Mouse (Mus musculus) myocyte (in vitro differentiated cells): ENCODE measurements around the gene Tuba3b. TPM values are rescaled to one million over a fixed set of nuclear protein-coding genes. Genes with fewer than 3 reads are reported as not detected.

ENCODE experiments used
- H3K27me3 ChIP-seq: one replicate; pipeline ENCODE4 v1.6.1; 2011; ENCODE audit not compliant: control insufficient read depth, insufficient read depth, insufficient read length
- H3K36me3 ChIP-seq: one replicate; pipeline ENCODE4 v1.6.1; 2011; ENCODE audit not compliant: control insufficient read depth, insufficient read depth
- H3K4me2 ChIP-seq: one replicate; pipeline ENCODE4 v1.6.1; 2011; ENCODE audit warnings: low read depth, control low read depth
- H3K4me3 ChIP-seq: one replicate; pipeline ENCODE4 v1.5.1; 2011; ENCODE audit warnings: mild to moderate bottlenecking, control low read depth, moderate library complexity
- H3K79me2 ChIP-seq: one replicate; pipeline ENCODE4 v1.6.1; 2011; ENCODE audit not compliant: control insufficient read depth, insufficient read depth
- H3ac ChIP-seq: one replicate; pipeline ENCODE4 v1.6.1; 2011; ENCODE audit not compliant: control insufficient read depth, insufficient read length
- CEBPB ChIP-seq: IDR thresholded peaks from 2 replicates; pipeline ENCODE4 v1.6.1; 2011; ENCODE audit warnings: mild to moderate bottlenecking, moderate library complexity; ENCODE audit not compliant: poor library complexity, insufficient read depth, severe bottlenecking
- E2F4 ChIP-seq: IDR thresholded peaks from one replicate; pipeline ENCODE4 v1.6.1; 2011; ENCODE audit warnings: mild to moderate bottlenecking, control low read depth, moderate library complexity; ENCODE audit not compliant: insufficient read depth
- MAX ChIP-seq: IDR thresholded peaks from one replicate; pipeline ENCODE4 v1.6.1; 2011; ENCODE audit warnings: low read depth, mild to moderate bottlenecking, control low read depth
- MYOD1 ChIP-seq, 3 experiments: IDR thresholded peaks; one replicate each; pipeline ENCODE4 v1.6.1; 2011; ENCODE audit warnings: control low read depth in 2 of 3, low read depth in 2 of 3, mild to moderate bottlenecking in 2 of 3, moderate library complexity in 1 of 3; ENCODE audit not compliant: insufficient read length in 2 of 3, control insufficient read depth in 1 of 3
- MYOG ChIP-seq, 3 experiments: IDR thresholded peaks; one replicate each; pipeline ENCODE4 v1.6.1; 2011; ENCODE audit warnings: control low read depth in 2 of 3, low read depth in 2 of 3, mild to moderate bottlenecking in 2 of 3; ENCODE audit not compliant: insufficient read length in 2 of 3, control insufficient read depth in 1 of 3, insufficient read depth in 1 of 3
- POLR2A ChIP-seq: IDR thresholded peaks from one replicate; pipeline ENCODE4 v1.6.1; 2011; ENCODE audit warnings: low read depth, mild to moderate bottlenecking, control low read depth, moderate library complexity; ENCODE audit not compliant: insufficient read length
- POLR2AphosphoS2 ChIP-seq: IDR thresholded peaks from one replicate; pipeline ENCODE4 v1.6.1; 2011; ENCODE audit warnings: low read depth, control low read depth; ENCODE audit not compliant: insufficient read length
- REST ChIP-seq: IDR thresholded peaks from one replicate; pipeline ENCODE4 v1.6.1; 2011; ENCODE audit warnings: mild to moderate bottlenecking, control low read depth, moderate library complexity; ENCODE audit not compliant: insufficient read depth, insufficient read length
- SRF ChIP-seq: IDR thresholded peaks from one replicate; pipeline ENCODE4 v1.6.1; 2011; ENCODE audit warnings: low read depth; ENCODE audit not compliant: control insufficient read depth, insufficient read length
- TCF12 ChIP-seq: IDR thresholded peaks from one replicate; pipeline ENCODE4 v1.6.1; 2011; ENCODE audit warnings: mild to moderate bottlenecking, control low read depth; ENCODE audit not compliant: poor library complexity, insufficient read depth, severe bottlenecking
- TCF3 ChIP-seq: IDR thresholded peaks from one replicate; pipeline ENCODE4 v1.6.1; 2011; ENCODE audit warnings: low read depth, control low read depth; ENCODE audit not compliant: insufficient read length
- USF1 ChIP-seq: IDR thresholded peaks from one replicate; pipeline ENCODE4 v1.6.1; 2011; ENCODE audit warnings: low read depth, mild to moderate bottlenecking, control low read depth, moderate library complexity
- polyA plus RNA-seq: library from polyadenylated mRNA; unstranded; fragments of >200 nt; fragmentation: generic; extraction: Trizol; gene quantifications from one replicate; pipeline ENCODE4 v1.2.1, GENCODE M21; 2012; ENCODE audit warnings: missing spikeins

The Tuba3b gene
- polyA plus RNA-seq, 1 experiment: not detected

DNA sequence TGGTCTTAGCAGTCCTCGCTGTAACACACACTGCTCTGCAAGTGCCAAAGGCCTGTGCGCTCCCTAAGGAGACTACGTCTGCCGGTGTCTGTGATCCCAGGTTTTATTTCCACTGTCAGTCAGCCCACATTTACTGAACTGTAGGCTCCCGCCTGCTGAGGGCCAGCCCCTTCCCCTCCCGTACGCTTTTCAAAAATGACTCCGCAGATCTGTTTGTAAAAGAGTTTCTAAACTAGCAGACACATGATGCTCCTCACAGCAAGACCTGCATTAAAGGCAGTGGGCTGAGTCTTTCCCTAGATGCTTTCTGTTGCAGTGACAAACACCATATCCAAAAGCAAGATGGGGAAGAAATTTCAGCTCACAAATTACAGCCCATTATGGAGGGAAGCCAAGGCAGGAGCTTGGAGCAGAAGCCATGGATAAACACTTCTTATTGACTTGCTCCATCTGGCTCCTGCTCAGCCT, 23.0 kb upstream of the Tuba3b start:
- no peak overlapping the region for H3K4me2 ChIP-seq
- H3K36me3 ChIP-seq: no peaks in the 10 kb centered on the region
- H3K79me2 ChIP-seq: no peaks in the 10 kb centered on the region
- TF ChIP-seq TCF3 (no peak), MAX (no peak), USF1 (no peak), E2F4 (no peak), MYOD1 (IDR thresholded peaks at IDR 0.05; ENCODE audit: control insufficient read depth in 1 of 3, insufficient read length in 2 of 3, low read depth in 2 of 3) (no peak), CEBPB (no peak), SRF (no peak)
- H3K4me3 ChIP-seq: no peak overlapping the region
- H3K27me3 ChIP-seq: no peaks in the 10 kb centered on the region
- no peak overlapping the region for H3ac ChIP-seq

DNA sequence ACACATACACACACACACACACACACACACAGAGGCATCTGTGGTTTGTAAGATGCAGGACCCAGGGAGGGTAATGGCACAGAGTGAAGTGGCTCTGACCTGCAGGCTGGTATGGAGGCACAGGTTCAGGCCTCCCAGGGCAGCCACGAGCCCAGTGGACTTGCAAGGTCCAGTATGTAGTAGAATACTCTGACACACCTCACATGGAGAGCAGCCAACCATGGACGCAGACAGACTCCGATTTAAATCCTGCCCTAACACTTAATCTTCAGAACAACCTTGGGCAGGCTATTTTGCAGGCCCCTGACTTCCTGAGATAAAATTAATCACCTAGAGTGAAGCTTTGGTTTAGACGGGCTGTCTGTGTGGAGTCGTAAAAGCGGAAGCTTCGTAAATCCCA, 21.6 kb upstream of the Tuba3b start:
- TF ChIP-seq MYOD1 (IDR thresholded peaks at IDR 0.05; ENCODE audit: control insufficient read depth in 1 of 3, insufficient read length in 2 of 3, low read depth in 2 of 3) (no peak), POLR2AphosphoS2 (no peak), MYOG (IDR thresholded peaks at IDR 0.05; ENCODE audit: control insufficient read depth in 1 of 3, insufficient read depth in 1 of 3, insufficient read length in 2 of 3, low read depth in 2 of 3) (no peak), REST (no peak), SRF (no peak), CEBPB (no peak), TCF3 (no peak), MAX (no peak), TCF12 (no peak), E2F4 (no peak), USF1 (no peak)
- H3K79me2 ChIP-seq: no peaks in the 10 kb centered on the region

DNA sequence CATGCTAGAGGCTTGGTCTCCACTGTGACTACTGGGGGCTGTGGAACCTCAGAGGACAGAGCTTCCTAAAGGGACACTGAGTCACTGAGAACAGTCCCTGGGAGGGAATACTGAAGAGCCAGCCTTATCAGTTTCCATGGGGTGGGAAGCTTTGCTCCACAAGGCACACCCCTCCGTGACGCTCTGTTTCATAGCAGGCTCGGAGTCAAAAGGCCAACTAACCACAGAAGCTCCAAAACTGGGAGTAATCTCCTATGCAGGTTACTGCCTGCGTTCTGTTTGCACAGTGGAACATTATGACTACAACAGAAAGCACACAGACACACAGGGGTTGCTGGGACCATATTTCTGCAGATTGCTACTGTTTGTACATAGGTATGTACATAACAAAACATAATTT, 19.7 kb upstream of the Tuba3b start:
- Histone ChIP-seq H3K4me2 (no peak overlapping the region), H3K36me3 (no peaks in the 10 kb centered on the region), H3K27me3 (no peaks in the 10 kb centered on the region), H3K79me2 (no peaks in the 10 kb centered on the region), H3ac (no peak overlapping the region), H3K4me3 (no peak overlapping the region)
- TF ChIP-seq POLR2A (no peak), REST (no peak), POLR2AphosphoS2 (no peak), TCF12 (no peak), E2F4 (no peak), MAX (no peak), TCF3 (no peak), MYOD1 (IDR thresholded peaks at IDR 0.05; ENCODE audit: control insufficient read depth in 1 of 3, insufficient read length in 2 of 3, low read depth in 2 of 3) (no peak), CEBPB (no peak), USF1 (no peak), MYOG (IDR thresholded peaks at IDR 0.05; ENCODE audit: control insufficient read depth in 1 of 3, insufficient read depth in 1 of 3, insufficient read length in 2 of 3, low read depth in 2 of 3) (no peak), SRF (no peak)

More for the DNA sequence above, 21.6 kb upstream of the Tuba3b start:
- H3ac ChIP-seq: no peak overlapping the region
- H3K4me2 ChIP-seq: no peak overlapping the region
- H3K4me3 ChIP-seq: no peak overlapping the region
- no peaks in the 10 kb centered on the region for H3K27me3 ChIP-seq
- H3K36me3 ChIP-seq: no peaks in the 10 kb centered on the region

DNA sequence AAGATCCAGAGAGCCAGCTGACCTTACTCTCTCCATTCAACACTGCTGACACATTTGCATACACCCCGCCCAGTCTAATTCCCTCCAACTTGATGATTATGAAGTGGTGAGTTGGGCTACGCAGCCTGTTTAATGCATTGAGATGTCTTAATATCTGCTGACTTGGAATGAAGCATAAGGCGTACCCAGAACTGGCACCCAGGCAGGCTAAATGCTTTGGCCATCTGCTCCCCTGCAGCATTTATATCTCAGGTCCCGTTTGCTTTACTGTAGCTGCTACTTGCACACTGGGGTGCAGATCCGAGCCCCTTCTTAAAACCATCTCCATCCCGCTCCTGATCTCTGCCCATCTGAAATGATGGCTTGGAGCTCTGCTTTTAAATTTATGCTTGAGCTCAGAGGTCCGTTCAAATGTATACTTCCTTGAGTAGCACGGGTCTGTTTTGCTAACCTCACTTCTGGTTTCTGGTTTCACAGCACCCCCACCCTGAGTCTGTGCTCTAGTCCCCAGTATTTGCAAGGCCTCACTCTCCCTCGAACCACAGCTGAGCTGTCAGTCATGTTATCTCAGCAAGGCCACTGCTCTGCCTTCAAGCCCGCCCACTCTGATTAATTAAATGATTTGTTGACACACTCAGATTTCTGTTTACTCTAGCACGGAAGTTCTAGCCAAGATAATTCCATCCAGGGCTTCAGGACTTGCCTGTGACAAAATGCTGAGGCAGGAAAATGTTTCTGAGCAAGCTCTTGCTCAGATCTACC, 16.6 kb upstream of the Tuba3b start:
- Histone ChIP-seq H3K4me3 (no peak overlapping the region), H3K27me3 (no peaks in the 10 kb centered on the region), H3K36me3 (no peaks in the 10 kb centered on the region), H3K4me2 (no peak overlapping the region), H3K79me2 (no peaks in the 10 kb centered on the region), H3ac (no peak overlapping the region)
- TF ChIP-seq TCF12 (no peak), TCF3 (no peak), MYOG (IDR thresholded peaks at IDR 0.05; ENCODE audit: control insufficient read depth in 1 of 3, insufficient read depth in 1 of 3, insufficient read length in 2 of 3, low read depth in 2 of 3) (no peak), POLR2A (no peak), POLR2AphosphoS2 (no peak)

DNA sequence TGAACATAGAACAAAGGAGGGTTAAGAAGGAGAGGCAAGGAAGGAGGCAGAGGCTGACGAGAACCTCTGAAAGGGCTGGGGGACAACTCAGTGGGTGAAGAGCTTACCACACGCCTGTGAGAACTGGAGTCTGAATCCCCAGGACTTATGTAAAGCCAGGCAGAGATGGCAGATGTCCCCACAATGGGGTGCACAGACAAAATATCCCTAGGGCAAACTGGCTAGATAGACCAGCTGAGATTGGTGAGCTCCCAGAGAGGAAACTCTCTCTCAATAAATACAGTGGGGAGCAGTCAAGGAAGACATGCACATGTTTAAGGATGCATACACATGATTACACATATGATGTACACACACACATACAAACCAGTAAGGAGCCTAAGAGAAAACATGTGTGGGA, 11.4 kb upstream of the Tuba3b start:
- TF ChIP-seq REST: no peak
- no peak for TF ChIP-seq MYOD1 (IDR thresholded peaks at IDR 0.05; ENCODE audit: control insufficient read depth in 1 of 3, insufficient read length in 2 of 3, low read depth in 2 of 3)
- TF ChIP-seq POLR2A: no peak
- no peak for TF ChIP-seq CEBPB
- no peak for TF ChIP-seq POLR2AphosphoS2
- TF ChIP-seq MAX: no peak
- no peak for TF ChIP-seq SRF
- H3K79me2 ChIP-seq: no peaks in the 10 kb centered on the region
- H3K27me3 ChIP-seq: no peaks in the 10 kb centered on the region
- no peak overlapping the region for H3K4me3 ChIP-seq
- H3ac ChIP-seq: no peak overlapping the region
- H3K4me2 ChIP-seq: no peak overlapping the region
- no peaks in the 10 kb centered on the region for H3K36me3 ChIP-seq
